Mouse (Mus musculus) lung, postnatal 0 days (tissue): Measurements from ENCODE around the gene Lamtor2. TPM values are rescaled to one million over a fixed set of nuclear protein-coding genes. Genes with fewer than 3 reads are reported as not detected.
A peak's percentile ranks its signal among the peaks of the same experiment; 100 is the strongest.

Source experiments
- ATAC-seq: fragments of 200-750 bp; cut with Nextera tagmentation; 2 replicates; pipeline ENCODE4 v1.8.0; 2017; ENCODE audit warnings: moderate library complexity
- DNase-seq: peaks from one replicate; pipeline ENCODE4 v3.0.0-alpha.2; 2016; ENCODE audit warnings: low spot score
- H3K27ac ChIP-seq: fragments of 300-500 bp; sonication (generic); 2 replicates; pipeline ENCODE4 v1.5.1; 2014; ENCODE audit warnings: antibody characterized with exemption, mild to moderate bottlenecking, low read length, mixed read lengths
- H3K27me3 ChIP-seq: fragments of 300-500 bp; sonication (generic); replicated peaks from 2 replicates; pipeline ENCODE4 v1.6.1; 2014; ENCODE audit warnings: low read length, mixed read lengths; ENCODE audit not compliant: insufficient read depth
- H3K36me3 ChIP-seq: fragments of 300-500 bp; sonication (generic); 2 replicates; pipeline ENCODE4 v1.6.1; 2014; ENCODE audit warnings: low read length, mixed read lengths; ENCODE audit not compliant: insufficient read depth
- H3K4me1 ChIP-seq: fragments of 300-500 bp; sonication (generic); 2 replicates; pipeline ENCODE4 v1.6.1; 2014; ENCODE audit warnings: antibody characterized with exemption, low read depth, low read length, mixed read lengths; ENCODE audit not compliant: insufficient read depth
- H3K4me2 ChIP-seq: fragments of 300-500 bp; sonication (generic); replicated peaks from 2 replicates; pipeline ENCODE4 v1.6.1; 2014; ENCODE audit warnings: low read depth, mild to moderate bottlenecking, low read length, moderate library complexity, mixed read lengths
- H3K4me3 ChIP-seq: fragments of 300-500 bp; sonication (generic); 2 replicates; pipeline ENCODE4 v1.5.1; 2014; ENCODE audit warnings: low read depth, low read length
- H3K9ac ChIP-seq: fragments of 300-500 bp; sonication (generic); replicated peaks from 2 replicates; pipeline ENCODE4 v1.6.1; 2014; ENCODE audit warnings: low read depth, mild to moderate bottlenecking
- H3K9me3 ChIP-seq: fragments of 300-500 bp; sonication (generic); 2 replicates; pipeline ENCODE4 v1.6.1; 2016; ENCODE audit warnings: low read length, mixed read lengths
- CTCF ChIP-seq: IDR thresholded peaks from 2 replicates; pipeline ENCODE4 v1.5.1; 2016; ENCODE audit warnings: antibody characterized with exemption, mild to moderate bottlenecking
- EP300 ChIP-seq: IDR thresholded peaks from 2 replicates; pipeline ENCODE4 v1.6.1; 2016; ENCODE audit warnings: antibody characterized with exemption, mild to moderate bottlenecking, control low read depth
- WGBS: fragments of 180-500 bp; shearing (Covaris S2); extraction: QIAGEN DNeasy Blood & Tissue Kit; methylation state at CpG from one replicate; pipeline ENCODE4 v1.1.7; 2014; 5-methylcytosine and 5-hydroxymethylcytosine counted together
- polyA plus RNA-seq: library from polyadenylated mRNA; unstranded; fragments of >200 nt; fragmentation: Nextera tagmentation; extraction: Ambion mirVana; gene quantifications from 2 replicates; pipeline ENCODE4 v1.2.1, GENCODE M21; 2015

The Lamtor2 gene
- polyA plus RNA-seq, 1 experiment from 2014 or later: 138 TPM

DNA sequence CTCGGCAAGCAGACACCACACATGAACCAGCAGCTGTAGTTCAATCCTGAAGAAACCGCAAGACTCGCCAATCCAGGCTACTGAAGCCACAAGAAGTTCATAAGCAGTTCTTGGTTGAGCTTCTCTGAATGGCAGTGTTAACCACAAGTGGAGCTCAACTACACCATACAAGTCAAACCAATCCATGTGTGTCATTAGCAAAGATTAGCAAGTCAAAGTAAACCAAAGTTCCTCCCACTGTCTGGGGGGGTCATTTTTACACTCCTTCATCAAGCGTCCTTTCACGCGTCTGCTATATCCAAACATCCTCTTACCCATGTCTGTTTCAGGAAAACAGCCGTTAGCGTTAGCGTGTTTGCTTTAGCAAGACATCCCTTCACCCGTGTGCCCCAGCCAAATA is 17.5 kb upstream of the Lamtor2 start:
- Histone ChIP-seq H3K27me3 (no peaks in the 10 kb centered on the region), H3K27ac (no peak overlapping the region), H3K4me3 (no peak overlapping the region), H3K4me2 (no peak overlapping the region), H3K4me1 (no peaks in the 10 kb centered on the region), H3K9ac (no peak overlapping the region), H3K9me3 (no peaks in the 10 kb centered on the region), H3K36me3 (peaks cover 25% of the 10 kb centered on the region)
- ATAC-seq: no peak
- TF ChIP-seq EP300: no peak
- TF ChIP-seq CTCF: no peak
- no peak for DNase-seq
- 85% methylated on average over 10 of the region's 10 CpGs for WGBS

DNA sequence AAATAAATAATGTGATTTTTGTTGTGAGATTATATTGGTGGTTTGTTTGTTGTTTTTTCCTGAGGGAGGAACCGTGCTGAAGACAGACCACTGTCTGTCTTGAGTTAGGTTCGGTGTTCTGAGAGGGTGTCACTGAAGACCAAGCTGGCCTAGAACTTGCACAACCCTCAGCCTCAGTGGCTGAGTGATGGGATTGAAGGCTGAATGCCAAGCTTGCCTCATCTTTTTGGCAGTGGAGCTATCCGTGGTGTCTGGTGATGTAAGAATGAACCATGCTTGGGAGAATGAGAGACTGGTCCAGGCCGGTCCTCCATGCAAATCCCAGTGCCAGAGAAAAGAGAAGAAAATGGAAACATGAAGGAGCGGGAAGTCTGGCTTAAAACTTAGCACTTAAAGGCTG is 16.8 kb upstream of the Lamtor2 start:
- WGBS: 72% methylated on average over 5 of the region's 5 CpGs
- no peaks in the 10 kb centered on the region for H3K9me3 ChIP-seq
- ATAC-seq: peak; percentile 69

DNA sequence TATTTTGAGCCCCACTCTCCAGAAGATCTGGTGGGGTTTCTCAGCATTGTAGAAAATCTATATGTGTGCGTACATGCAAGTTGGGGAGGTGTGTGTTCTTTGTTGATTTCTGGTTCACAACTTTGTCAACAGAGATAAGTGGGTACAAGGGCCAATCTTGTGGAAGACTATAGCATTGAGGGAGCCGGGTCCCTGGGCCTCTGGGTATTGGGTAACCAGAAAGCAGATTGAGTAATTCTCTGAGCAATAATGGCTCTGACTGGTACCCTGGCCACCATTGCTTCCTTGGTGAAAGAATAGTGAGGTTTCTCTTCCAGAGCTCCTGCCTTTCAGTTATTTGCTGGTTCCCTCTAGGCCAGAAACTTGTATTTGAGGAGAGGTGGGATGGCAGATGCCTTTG is 16.2 kb upstream of the Lamtor2 start:
- H3K4me3 ChIP-seq: no peak overlapping the region
- H3K27ac ChIP-seq: no peak overlapping the region
- H3K9ac ChIP-seq: no peak overlapping the region
- peaks cover 38% of the 10 kb centered on the region for H3K36me3 ChIP-seq
- 69% methylated on average over 2 of the region's 2 CpGs for WGBS
- DNase-seq (no peak), ATAC-seq (peak; percentile 47; the same call in 1 of the 2 replicates)
- no peak for TF ChIP-seq CTCF
- no peak for TF ChIP-seq EP300
- H3K4me1 ChIP-seq: no peaks in the 10 kb centered on the region
- H3K4me2 ChIP-seq: no peak overlapping the region
- no peaks in the 10 kb centered on the region for H3K9me3 ChIP-seq
- no peaks in the 10 kb centered on the region for H3K27me3 ChIP-seq

More for the DNA sequence above, 16.8 kb upstream of the Lamtor2 start:
- no peaks in the 10 kb centered on the region for H3K27me3 ChIP-seq
- no peaks in the 10 kb centered on the region for H3K4me1 ChIP-seq
- H3K27ac ChIP-seq: no peak overlapping the region
- no peak overlapping the region for H3K4me2 ChIP-seq
- H3K36me3 ChIP-seq: peaks cover 32% of the 10 kb centered on the region
- TF ChIP-seq CTCF (no peak), EP300 (no peak)
- H3K4me3 ChIP-seq: no peak overlapping the region
- DNase-seq: peak; percentile 63
- no peak overlapping the region for H3K9ac ChIP-seq

DNA sequence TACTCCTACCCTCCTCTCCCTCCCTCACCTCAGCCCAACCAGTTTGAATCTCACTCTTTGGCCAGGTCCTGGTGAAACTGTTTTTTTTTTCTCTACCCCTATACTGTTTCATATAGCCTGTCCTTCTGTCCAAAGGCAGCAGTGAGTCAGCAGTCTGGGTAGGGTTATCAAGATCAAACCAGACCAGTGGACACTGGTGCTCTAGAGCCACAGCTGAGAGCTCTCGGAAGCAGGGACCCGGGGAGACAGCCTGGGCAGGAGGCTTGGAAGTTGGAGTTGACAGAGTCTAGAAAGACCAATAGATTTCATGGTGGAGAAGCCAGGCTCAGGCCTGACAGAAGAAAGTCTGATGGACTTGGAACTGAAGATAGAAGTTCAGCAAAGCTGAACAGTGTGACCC is 15.7 kb upstream of the Lamtor2 start:
- Histone ChIP-seq H3K9ac (no peak overlapping the region), H3K4me1 (no peaks in the 10 kb centered on the region), H3K27ac (no peak overlapping the region), H3K4me3 (no peak overlapping the region), H3K4me2 (no peak overlapping the region), H3K9me3 (no peaks in the 10 kb centered on the region), H3K36me3 (peaks cover 43% of the 10 kb centered on the region), H3K27me3 (no peaks in the 10 kb centered on the region)
- ATAC-seq (no peak), DNase-seq (no peak)
- 96% methylated on average over 2 of the region's 2 CpGs for WGBS
- no peak for TF ChIP-seq CTCF
- no peak for TF ChIP-seq EP300

DNA sequence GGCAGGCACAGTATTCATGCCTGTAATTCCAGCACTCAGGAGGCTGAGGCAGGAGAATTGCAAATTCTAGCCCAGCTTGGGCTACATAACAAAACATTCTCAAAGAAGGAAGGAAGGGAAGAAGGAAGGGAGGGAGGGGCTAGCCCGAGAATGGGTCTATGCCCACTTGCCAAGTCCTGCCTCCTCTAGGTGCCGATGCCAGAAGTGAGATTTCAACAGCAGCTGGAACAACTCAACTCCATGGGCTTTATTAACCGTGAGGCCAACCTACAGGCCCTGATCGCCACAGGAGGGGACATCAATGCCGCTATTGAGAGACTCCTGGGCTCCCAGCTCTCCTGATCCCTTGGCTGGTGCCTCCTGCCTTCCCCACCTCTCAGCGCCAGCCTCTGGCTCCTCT is 15.0 kb upstream of the Lamtor2 start:
- no peaks in the 10 kb centered on the region for H3K4me1 ChIP-seq
- H3K27me3 ChIP-seq: no peaks in the 10 kb centered on the region

DNA sequence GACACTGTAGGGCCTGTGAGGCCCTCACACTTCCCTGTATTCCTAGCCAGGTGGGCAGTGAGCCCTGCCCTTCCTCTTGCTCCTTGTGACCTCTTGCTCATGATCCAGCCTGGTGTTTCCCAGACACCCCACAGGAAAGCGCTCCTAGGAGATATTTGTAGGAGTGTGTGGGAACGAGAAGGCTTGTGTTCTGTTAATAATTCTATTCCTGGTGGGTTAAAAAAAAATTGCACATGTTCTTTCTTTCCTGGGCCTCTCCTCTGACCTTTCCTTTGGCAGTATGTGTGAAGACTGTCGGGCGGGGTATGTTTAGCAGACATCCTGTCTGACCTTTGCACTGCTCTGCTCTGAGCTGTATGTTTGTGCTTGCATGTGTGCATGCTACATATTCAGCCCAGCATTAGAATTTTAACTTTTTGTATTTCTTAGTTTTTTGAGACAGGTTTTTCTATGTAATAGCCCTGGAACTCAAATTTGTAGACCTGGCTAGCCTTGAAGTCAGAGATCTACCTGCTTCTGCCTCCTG is 13.7 kb upstream of the Lamtor2 start:
- Histone ChIP-seq H3K4me1 (no peaks in the 10 kb centered on the region), H3K9ac (no peak overlapping the region), H3K9me3 (no peaks in the 10 kb centered on the region), H3K4me3 (no peak overlapping the region), H3K27ac (no peak overlapping the region), H3K27me3 (no peaks in the 10 kb centered on the region), H3K36me3 (peaks cover 50% of the 10 kb centered on the region), H3K4me2 (no peak overlapping the region)
- DNase-seq: no peak
- WGBS: 82% methylated on average over 4 of the region's 4 CpGs
- ATAC-seq: no peak
- TF ChIP-seq CTCF (no peak), EP300 (no peak)

More for the DNA sequence above, 15.0 kb upstream of the Lamtor2 start:
- no peak overlapping the region for H3K9ac ChIP-seq
- H3K4me2 ChIP-seq: no peak overlapping the region
- no peak for TF ChIP-seq EP300
- no peak for TF ChIP-seq CTCF
- 67% methylated on average over 6 of the region's 6 CpGs for WGBS
- H3K9me3 ChIP-seq: no peaks in the 10 kb centered on the region
- DNase-seq (no peak), ATAC-seq (no peak)
- peaks cover 46% of the 10 kb centered on the region for H3K36me3 ChIP-seq
- no peak overlapping the region for H3K4me3 ChIP-seq
- no peak overlapping the region for H3K27ac ChIP-seq

DNA sequence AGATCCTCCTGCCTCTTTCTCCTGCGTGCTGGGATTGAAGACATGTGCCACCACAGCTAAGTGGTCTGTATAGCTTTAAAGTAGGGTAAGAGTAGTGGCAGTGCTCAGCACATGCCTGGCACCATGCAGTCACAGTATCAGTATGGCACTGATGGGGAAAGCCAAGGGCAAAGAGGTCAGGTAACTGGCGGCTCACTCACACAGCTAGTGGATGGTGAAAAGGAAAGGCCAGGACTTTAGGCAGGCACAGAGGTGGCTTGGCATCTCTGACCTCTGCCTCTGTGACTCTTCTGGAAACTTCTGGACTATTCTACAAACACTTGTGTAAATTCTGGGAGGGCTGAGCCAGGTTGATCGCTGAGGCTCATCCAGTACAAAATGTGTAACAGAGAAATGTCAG is 13.2 kb upstream of the Lamtor2 start:
- Histone ChIP-seq H3K9ac (no peak overlapping the region), H3K9me3 (no peaks in the 10 kb centered on the region), H3K27me3 (no peaks in the 10 kb centered on the region), H3K27ac (no peak overlapping the region), H3K4me3 (no peak overlapping the region), H3K4me1 (no peaks in the 10 kb centered on the region), H3K36me3 (peaks cover 55% of the 10 kb centered on the region), H3K4me2 (no peak overlapping the region)
- TF ChIP-seq CTCF (no peak), EP300 (no peak)
- ATAC-seq (no peak), DNase-seq (no peak)
- WGBS: 97% methylated on average over 3 of the region's 3 CpGs
